Mouse (Mus musculus): ENCODE data around the gene Acot7.
"Not testable (repeated sequence)": the region's sequence is repeated elsewhere in the genome, so short reads cannot be mapped to it uniquely, and the experiment has no call there.

Gene Acot7

DNA sequence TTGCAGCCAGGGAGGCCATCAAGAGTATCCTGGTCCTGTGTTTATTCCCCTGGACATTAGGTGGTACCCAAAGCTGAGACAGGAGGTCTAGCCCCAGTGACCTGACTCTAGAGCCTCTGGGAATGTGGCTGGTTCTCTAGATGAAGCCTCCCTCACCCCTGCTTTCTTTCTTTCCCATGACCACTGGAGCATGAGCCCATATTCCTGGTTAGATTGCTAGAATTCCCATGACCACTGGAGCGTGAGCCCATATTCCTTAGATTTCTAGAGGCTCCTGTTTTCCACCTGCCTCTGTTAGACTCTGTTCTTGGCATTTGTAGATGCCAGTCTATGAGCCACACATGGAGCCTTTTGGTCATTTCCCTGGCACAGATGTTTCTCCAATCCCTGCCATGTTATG is 24.5 kb downstream of the Acot7 start:
- in situ Hi-C loops (cut with MboI; ENCODE audit: low sequenced_read_pairs) = loop anchor here (25.0 kb wide), 1 partner anchor 235 kb away; no protein-coding TSS in a partner anchor

DNA sequence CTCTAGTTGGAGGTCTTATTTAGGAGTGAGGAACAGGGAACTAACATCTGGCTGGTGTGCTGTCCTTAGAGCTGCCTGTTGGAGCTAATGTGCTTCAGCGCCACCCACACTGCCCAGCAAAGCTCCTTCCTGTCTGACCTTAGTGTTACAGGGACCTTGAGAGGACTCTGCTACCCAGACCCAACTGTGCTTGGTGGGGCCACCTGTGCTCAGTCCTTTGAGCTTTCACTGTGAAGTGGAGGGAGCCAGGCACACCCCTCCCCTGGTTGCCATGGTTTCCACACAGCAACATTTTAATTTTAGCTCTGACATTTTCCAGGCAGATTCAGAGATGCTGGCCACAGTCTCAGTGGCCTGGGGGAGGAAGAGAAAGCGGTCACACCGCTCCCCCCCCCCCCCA is 25.0 kb downstream of the Acot7 start:
- in situ Hi-C loops (cut with MboI; ENCODE audit: low sequenced_read_pairs) = loop anchor here (25.0 kb wide), 1 partner anchor 234 kb away; no protein-coding TSS in a partner anchor

DNA sequence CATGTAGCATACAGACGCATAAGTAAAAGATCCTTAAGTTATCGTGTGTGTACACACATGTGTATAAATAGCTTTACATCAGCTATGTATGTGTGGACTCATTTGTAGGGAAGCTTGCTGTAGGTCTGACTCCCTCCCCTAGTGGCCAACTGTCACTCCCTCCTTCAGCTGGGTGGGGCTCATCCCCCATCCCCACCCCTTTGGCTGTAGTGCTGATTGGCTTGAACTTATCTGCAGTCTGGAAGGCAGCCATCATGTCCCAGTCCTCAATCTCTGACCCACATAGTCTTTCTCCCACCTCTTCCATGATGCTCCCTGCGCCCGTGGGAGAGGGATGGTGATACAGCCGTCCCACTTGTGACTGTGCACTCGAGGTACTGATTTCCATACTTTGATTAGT is 26.7 kb downstream of the Acot7 start:
- in situ Hi-C loops (cut with MboI; ENCODE audit: low sequenced_read_pairs) = loop anchor here (25.0 kb wide), 1 partner anchor 233 kb away; no protein-coding TSS in a partner anchor

DNA sequence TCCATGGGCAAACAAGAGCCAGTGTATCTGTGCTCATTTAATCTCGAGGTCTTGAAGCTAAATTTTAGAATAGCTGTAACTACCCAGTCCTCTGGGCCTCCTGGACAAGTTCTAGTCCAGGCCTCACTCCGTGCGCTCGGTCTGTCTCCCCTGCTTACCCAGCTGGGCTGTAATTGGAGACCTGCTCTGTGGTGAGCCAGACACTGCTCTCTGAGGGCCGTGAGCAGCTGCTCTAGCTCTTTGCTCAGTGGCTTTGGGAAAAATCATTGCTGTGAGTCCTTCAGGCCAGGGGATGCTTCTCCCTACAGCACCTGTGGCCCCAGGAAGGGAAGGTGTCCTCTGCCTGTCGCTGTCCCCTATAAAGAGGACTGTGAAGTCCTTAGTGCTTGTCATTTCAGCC is 28.3 kb downstream of the Acot7 start:
- in situ Hi-C loops (cut with MboI; ENCODE audit: low sequenced_read_pairs) = loop anchor here (25.0 kb wide), 1 partner anchor 231 kb away; no protein-coding TSS in a partner anchor

DNA sequence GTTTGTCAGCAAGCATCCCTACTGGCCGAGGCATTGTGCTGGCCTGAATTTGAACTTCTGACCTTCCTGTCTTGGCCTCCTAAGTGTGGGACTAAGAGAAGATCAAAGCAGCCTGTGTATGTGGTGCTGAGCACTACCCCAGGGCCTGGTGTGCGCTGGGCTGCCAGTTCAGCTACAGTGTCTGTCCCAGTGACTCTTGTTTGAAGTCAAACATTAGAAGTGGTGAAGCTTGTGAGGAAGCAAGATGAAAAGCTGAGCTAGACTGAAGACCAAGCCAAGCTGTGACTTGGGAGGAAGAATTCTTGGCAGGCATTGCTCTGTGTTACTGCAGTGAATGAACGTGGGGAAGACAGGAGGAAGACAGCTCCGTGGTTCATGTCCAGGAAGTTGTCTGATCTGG is 31.7 kb downstream of the Acot7 start:
- in situ Hi-C loops (cut with MboI; ENCODE audit: low sequenced_read_pairs) = loop anchor here (5.0 to 25.0 kb wide), 2 partner anchors 37 to 228 kb away; no protein-coding TSS in a partner anchor

DNA sequence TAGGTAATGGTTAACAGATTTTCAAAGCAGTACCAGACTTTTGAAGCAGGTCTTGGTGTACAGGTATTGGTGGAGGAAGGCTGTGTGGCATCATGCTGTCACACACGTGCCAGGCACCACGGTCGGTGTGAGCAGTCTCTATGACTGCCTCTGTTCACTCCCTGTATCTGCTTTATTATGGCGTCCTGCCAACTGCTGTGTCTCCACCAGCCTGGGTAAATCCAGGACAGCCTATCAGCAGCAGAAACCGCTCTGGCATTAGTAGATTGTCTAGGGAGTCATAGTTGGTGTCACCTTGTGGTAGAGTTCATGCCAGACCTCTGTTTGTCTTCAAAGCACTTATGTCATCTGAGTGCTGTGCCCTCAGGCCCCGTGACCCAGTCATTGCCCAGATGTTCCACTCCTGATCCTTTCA is 34.2 kb downstream of the Acot7 start:
- in situ Hi-C loops (cut with MboI; ENCODE audit: low sequenced_read_pairs) = loop anchor here (5.0 to 25.0 kb wide), 2 partner anchors 40 to 225 kb away; no protein-coding TSS in a partner anchor

DNA sequence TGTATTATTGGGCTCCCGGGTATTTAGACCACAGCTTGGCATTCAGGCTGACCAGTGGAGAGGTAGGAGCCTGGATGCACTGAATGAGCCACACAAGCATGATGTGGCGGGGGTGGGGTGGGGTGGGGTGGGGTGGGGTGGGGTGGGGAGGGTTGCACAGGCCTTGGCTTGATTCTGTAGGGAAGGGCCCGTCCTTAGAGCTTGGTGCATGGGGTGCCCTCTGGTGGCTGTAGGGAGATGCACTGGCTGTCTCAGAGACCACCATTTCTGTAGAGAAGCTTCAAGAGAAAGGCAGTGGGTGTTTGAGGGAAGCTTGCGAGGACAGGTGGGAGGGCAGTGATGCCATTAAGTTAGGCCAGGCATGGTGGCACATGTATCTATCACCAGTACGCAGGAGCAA is 34.6 kb downstream of the Acot7 start:
- in situ Hi-C loops (cut with MboI; ENCODE audit: low sequenced_read_pairs) = loop anchor here (5.0 to 25.0 kb wide), 2 partner anchors 40 to 225 kb away; no protein-coding TSS in a partner anchor

DNA sequence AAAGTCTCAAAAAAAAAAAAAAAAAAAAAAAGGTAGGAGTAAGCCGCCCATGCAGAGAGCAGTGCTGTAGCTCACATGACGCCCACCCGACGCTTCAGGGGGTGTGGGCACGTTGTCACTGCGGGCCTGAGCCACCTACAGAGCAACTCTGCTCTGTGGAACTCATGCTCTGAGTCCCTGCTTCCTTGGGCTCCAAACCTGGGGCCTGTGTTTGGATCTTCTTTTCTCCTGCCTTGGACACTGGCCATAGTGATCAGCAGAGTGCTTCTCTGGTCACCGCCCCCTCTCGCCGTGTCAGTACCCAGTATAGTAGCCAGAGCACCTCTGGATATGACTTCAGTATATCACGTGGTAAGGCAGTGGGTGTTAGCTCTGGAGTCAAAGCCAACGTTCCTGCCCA is 35.0 kb downstream of the Acot7 start:
- in situ Hi-C loops (cut with MboI; ENCODE audit: low sequenced_read_pairs) = loop anchor here (5.0 to 25.0 kb wide), 2 partner anchors 41 to 224 kb away; no protein-coding TSS in a partner anchor

DNA sequence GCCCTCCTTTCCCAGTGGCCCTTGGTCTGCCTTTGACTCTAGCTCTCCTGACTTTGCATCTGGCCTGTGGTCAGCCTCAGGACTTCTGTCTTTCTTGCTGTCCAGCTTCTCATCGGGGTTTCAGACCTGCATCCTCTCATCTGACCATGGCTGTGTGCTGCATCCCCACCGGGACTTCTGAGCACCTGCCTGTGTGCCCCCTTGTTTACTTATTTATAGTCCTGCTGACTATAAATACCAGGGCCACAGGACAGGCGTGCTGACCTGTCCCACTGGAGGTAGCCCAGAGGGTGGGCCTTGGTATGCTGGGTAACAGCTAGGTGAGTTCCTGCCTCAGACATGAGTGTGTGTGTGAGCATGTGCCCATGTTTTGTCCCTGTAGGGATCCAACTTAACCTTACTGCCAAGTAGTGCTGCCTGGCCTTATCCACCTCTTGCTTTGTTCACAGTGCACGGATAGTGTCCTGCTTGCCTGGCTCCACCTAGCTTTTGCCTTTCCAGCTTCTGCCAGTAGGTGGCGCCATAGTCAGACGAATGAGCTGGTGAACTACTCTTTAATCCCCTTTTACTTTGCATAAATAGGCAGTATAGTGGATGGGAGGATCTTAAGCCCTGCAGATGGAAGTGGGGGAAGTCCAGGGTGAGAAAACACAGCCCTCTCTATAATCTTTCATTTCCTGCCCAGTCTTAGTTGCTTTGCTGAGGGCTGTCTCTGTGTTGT is 36.0 kb downstream of the Acot7 start:
- in situ Hi-C loops (cut with MboI; ENCODE audit: low sequenced_read_pairs) = loop anchor here (5.0 to 25.0 kb wide), 2 partner anchors 42 to 223 kb away; no protein-coding TSS in a partner anchor

DNA sequence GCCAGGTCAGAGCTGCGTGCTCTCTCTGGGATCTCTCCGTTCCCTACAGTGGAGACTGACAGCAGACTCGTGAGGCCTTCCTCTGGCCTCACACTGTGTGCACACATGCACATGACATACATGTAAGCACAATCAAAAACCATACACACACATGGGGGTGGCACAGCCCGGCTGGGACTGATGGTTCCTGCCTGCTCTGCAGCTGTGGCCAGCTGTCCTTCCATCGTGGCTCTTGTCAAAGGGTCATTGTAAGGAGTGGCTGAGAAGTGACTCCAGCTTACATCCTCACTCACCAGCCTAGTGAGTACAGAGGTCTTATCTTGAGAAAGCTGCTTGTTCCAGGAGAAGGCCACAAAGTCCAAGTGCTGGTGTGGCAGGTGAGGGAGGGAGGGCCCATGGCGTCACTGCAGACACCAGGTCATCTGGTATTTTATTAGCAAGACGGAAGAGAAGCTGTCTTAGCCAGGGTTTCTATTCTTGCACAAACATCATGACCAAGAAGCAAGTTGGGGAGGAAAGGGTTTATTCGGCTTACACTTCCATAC is 37.0 kb downstream of the Acot7 start:
- in situ Hi-C loops (cut with MboI; ENCODE audit: low sequenced_read_pairs) = loop anchor here (5.0 to 25.0 kb wide), 2 partner anchors 43 to 222 kb away; no protein-coding TSS in a partner anchor

DNA sequence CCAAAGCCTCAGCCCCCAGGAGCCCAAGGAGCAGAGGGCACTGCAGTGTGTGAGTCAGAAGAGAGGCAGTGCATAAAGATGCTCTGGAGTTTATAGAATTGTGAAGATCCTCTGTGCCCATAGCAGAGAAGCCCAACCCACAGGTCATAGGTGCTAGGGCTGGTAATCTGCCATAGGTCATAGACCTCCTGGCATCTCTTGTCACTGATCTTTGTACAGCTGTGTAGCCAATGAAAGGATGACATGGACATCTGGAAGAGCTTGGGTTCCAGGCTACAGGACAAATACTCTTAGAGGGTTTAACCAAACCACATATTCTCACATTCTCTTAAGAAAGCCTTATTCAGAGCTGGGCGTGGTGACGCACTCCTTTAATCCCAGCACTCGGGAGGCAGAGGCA is 41.7 kb downstream of the Acot7 start:
- in situ Hi-C loops (cut with MboI; ENCODE audit: low sequenced_read_pairs) = loop anchor here (25.0 kb wide), 1 partner anchor 218 kb away; no protein-coding TSS in a partner anchor

DNA sequence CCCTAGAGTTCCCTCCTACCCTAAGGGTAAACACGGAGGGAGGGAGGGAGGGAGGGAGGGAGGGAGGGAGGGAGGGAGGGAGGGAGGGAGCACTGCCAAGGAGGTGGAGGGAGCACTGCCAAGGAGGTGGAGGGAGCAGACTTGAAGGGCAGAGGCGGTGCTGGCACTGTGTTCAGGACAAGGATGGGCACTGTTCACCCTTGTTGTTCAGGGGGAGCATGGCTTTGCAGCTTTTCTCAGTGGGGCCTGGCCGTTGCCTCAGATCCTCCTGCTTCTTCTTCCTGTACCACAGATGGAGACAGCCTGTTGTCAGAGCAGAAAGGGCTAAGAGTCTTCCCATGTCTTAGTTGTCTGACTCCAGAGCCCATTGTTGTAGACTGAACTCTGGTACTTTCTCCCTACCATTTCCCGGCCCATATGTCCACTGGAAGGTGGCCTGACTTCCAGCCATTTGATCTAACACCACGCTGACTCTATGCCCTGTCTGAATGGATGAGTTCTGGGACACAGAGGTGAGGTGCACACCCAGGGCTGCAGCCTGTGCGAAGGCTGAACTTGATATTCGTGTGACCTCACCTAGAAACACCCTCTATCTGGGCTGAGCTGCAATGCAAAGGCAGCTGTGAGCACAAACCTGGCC is 43.0 kb downstream of the Acot7 start:
- in situ Hi-C loops (cut with MboI; ENCODE audit: low sequenced_read_pairs) = loop anchor here (25.0 kb wide), 1 partner anchor 216 kb away; no protein-coding TSS in a partner anchor

DNA sequence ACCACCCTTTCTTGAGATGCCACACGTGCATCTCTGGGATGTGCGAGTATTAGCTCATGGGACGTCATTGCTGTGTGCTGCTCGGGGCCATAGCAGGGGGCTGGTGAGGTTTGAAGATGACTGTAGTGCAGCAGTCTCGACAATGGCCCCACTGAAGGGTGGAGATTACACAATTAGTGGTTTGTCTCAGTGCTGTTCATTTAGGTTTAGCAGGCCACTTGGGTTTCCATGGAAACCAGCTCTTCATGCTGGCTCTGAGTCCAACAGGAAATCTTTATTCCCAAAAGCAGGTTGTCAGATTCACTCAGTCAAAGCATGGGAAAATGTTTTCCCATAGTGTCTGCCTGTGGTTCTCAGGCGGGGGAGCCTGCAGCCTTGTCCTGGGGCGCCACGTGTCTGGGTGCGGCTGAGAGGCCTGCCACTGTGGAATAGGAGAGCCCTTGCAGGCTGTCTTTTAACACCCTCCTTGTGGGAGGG is 43.5 kb downstream of the Acot7 start:
- in situ Hi-C loops (cut with MboI; ENCODE audit: low sequenced_read_pairs) = loop anchor here (25.0 kb wide), 1 partner anchor 216 kb away; no protein-coding TSS in a partner anchor

DNA sequence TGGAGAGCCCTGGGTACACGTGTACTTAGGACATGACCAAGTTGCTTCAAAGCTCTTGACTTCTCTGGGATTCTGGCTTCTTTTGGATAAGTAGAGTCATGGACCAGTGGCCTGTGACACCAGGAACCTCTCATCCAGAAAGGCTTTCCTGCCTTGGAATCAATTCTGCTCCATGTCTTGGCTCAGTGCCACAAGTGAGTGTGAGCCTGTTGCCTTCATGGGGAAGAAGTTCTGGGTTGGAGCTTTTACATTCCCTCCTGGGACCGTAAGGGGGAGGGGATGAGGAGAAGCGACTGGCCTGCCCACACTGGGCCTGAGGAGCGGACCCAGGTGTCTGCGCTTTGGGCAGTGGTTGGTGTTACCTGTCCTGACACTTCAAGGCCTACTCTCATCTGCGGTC is 44.2 kb downstream of the Acot7 start:
- in situ Hi-C loops (cut with MboI; ENCODE audit: low sequenced_read_pairs) = loop anchor here (25.0 kb wide), 1 partner anchor 215 kb away; no protein-coding TSS in a partner anchor

DNA sequence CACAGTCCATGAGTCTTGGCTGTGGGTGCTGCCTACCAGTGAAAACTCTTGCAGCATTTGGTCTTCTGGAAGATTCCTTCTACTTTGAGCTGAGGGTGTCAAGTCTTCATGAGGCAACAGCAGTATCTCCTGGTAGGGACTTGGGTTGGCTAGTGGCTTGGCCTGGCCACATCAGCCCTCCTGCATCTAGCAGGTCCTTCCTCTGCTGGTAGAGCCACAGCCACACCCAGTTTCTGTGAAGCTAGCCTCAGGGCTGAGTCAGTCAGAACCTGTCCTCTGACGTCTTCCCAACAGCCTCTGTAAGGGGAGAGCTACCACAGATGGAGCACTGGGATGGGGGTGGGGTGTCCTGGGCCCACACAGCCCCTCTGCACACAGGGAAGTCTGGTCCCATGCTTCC is 44.6 kb downstream of the Acot7 start:
- in situ Hi-C loops (cut with MboI; ENCODE audit: low sequenced_read_pairs) = loop anchor here (25.0 kb wide), 1 partner anchor 215 kb away; no protein-coding TSS in a partner anchor

DNA sequence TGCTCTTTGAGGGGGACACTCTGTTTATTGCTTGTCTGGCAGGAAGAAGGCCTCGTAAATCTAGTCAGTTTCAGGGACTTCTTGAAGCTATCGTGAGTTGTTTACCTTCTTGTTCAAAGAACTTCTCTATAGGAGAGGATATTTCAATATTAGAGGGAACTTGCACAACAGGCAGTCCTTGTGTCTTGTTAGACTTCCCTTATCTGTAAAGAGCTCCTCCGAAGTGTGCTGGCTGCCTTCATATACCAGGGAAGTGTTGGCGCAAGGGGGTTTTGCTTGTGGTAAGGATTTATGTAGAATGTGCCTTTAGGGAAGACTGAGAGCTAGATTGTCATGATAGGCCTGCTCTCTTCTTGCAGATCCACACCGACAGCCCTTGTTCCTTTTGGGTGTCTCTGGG is 46.2 kb downstream of the Acot7 start:
- in situ Hi-C loops (cut with MboI; ENCODE audit: low sequenced_read_pairs) = loop anchor here (25.0 kb wide), 1 partner anchor 213 kb away; no protein-coding TSS in a partner anchor

DNA sequence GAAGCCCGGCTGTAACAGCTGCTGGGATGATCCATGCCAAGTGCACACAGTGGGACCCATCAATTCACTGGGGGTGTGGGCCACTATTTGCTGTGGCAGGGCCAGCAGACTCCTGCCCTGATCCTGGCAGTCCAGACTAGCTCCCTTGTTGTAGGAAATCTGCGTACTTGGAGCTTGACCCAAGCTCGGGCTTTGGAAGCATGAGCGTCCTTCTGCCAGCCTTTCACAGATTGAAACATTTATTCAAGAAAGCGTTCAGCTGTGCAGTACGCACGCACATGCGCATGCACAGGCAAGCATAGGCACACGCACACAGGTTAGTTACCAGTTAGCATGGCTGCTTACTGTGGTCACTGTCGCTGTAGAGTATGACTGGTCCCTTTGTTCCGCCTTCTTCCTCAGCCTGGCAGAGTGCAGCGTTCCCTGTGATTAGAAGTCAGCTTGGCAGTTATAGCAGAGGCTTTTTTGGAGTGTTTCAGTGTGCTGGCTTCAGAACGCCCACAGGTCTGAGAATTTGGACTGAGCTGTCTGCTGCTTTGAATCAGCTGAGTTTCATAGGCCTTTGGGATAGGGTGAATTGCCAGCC is 49.1 kb downstream of the Acot7 start:
- in situ Hi-C loops (cut with MboI; ENCODE audit: low sequenced_read_pairs) = no loop called here

DNA sequence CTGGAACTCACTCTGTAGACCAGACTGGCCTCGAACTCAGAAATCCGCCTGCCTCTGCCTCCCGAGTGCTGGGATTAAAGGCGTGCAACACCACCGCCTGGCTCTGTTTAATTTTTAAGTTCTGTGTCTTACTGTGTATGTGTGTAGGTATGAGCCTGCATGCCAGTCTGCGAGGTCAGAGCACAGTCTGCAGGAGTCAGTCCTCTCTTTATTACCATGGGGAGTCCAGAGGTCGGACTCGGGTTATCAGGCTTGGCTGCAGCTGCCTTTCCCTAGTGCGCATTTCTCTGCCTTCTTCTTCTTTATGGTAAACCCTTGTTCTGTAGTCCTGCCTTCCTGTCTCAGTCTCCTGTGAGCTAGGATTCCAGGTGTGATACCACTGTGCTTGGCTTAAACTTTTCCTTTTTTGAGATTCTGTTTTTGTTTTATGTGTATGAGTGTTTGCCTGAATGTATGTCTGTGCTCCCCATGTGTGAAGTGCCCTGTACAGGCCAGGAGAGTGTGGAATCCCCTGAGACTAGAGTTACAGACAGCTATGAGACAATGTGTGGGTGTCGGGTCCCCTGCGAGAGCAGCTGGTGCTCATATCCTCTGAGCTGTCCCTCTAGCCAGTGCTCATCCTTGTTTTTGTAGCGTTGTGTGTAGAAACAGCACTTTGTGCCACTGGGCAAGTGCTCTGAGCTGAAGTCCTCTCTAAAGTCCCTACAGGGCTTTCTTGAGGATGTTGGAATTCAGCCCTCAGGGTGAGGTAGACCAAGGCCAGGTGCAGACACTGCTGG is 50.0 kb downstream of the Acot7 start:
- in situ Hi-C loops (cut with MboI; ENCODE audit: low sequenced_read_pairs) = no loop called here

DNA sequence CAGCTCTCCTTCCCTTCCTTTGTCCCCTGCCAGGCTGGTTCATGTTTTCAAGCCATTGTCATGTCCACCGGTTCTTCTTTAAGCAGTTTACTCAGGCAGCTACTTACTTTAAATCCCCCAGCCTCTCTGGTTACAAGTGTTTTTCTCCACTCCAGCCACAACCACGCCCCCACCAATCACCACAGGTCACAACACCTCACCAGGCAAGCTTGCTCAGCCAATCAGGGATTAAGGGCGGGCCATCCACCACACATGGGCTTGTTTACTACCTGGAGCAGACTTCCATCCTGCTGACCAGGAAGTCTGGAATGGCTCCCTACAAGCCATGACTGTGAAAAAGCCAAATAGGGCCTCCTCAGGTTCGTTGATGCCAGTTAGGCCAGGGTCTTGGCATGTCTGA is 52.4 kb downstream of the Acot7 start:
- in situ Hi-C loops (cut with MboI; ENCODE audit: low sequenced_read_pairs) = not testable (repeated sequence)

DNA sequence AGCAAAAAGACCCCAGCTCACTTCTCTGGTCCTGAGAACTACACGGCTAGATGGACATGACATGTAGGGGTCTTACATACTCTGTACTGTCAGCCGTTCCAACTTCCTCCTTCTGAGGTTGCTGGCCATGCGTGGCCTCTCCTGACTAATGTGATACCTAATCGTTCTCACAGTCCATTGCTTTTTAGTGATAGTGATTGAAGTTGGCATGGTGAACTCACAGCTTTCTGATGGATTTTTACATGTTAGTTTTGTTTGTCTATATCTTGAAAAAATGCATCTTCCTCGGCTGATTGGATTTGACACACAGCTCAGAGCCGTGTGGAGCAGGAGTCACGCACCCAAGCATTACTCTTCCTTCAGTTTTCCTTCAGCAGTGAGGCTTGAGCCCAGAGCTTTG is 53.4 kb downstream of the Acot7 start:
- in situ Hi-C loops (cut with MboI; ENCODE audit: low sequenced_read_pairs) = no loop called here
